Mouse (Mus musculus) forebrain, embryonic 13.5 days (tissue): ENCODE measurements at regions not wholly inside any gene's neighbourhood (a gene's known extent, or its start where the extent isn't known, plus 50 kb on each side); places are given as distances from the start of the nearest gene placed in this dataset.
A peak's percentile ranks its signal among the peaks of the same experiment; 100 is the strongest.
"Not testable (repeated sequence)": the region's sequence is repeated elsewhere in the genome, so short reads cannot be mapped to it uniquely, and the experiment has no call there.

ENCODE experiments used
- ATAC-seq: fragments of 200-750 bp; cut with Nextera tagmentation; 2 replicates; pipeline ENCODE4 v1.8.0; 2017
- H3K27ac ChIP-seq: fragments of 300-500 bp; sonication (generic); 2 replicates; pipeline ENCODE4 v1.5.1; 2015; ENCODE audit warnings: inconsistent platforms, mild to moderate bottlenecking, moderate library complexity
- H3K27me3 ChIP-seq: fragments of 300-500 bp; sonication (generic); 2 replicates; pipeline ENCODE4 v1.6.1; 2015; ENCODE audit warnings: mild to moderate bottlenecking, inconsistent platforms
- H3K36me3 ChIP-seq: fragments of 300-500 bp; sonication (generic); 2 replicates; pipeline ENCODE4 v1.6.1; 2015; ENCODE audit warnings: mild to moderate bottlenecking, inconsistent platforms; ENCODE audit not compliant: poor library complexity, severe bottlenecking
- H3K4me1 ChIP-seq: fragments of 300-500 bp; sonication (generic); 2 replicates; pipeline ENCODE4 v1.6.1; 2015; ENCODE audit warnings: inconsistent platforms
- H3K4me2 ChIP-seq: fragments of 300-500 bp; sonication (generic); 2 replicates; pipeline ENCODE4 v1.6.1; 2015; ENCODE audit warnings: inconsistent platforms, mild to moderate bottlenecking, moderate library complexity
- H3K4me3 ChIP-seq: fragments of 300-500 bp; sonication (generic); 2 replicates; pipeline ENCODE4 v1.5.1; 2015; ENCODE audit warnings: mild to moderate bottlenecking, inconsistent platforms
- H3K9ac ChIP-seq: fragments of 300-500 bp; sonication (generic); 2 replicates; pipeline ENCODE4 v1.6.1; 2015; ENCODE audit warnings: mild to moderate bottlenecking, inconsistent platforms
- H3K9me3 ChIP-seq: fragments of 300-500 bp; sonication (generic); replicated peaks from 2 replicates; pipeline ENCODE4 v1.6.1; 2016; ENCODE audit warnings: inconsistent platforms
- WGBS: fragments of 180-500 bp; shearing (Covaris S2); methylation state at CpG from one replicate; pipeline ENCODE4 v1.1.7; 2015; 5-methylcytosine and 5-hydroxymethylcytosine counted together

- ATAC-seq, result no peak
These were observed 234.8 kb upstream of the Adarb2 start for GRCm38 (mm10) chr13:7967886-7968285.

GRCm38 (mm10) chr13:7994198-7994597 lies 208.5 kb upstream of the Adarb2 start:
- H3K9me3 ChIP-seq, result no peaks in the 10 kb centered on the region
- no peak overlapping the region for H3K4me2 ChIP-seq
- H3K9ac ChIP-seq, result no peak overlapping the region
- 70% methylated on average over 5 of the region's 5 CpGs for WGBS
- H3K27ac ChIP-seq, result no peak overlapping the region
- H3K27me3 ChIP-seq, result no peaks in the 10 kb centered on the region
- H3K4me3 ChIP-seq, result no peak overlapping the region
- 0 out of 2 replicates have a peak, but pooled peaks have one; percentile 57 for ATAC-seq
- H3K36me3 ChIP-seq, result no peaks in the 10 kb centered on the region
- H3K4me1 ChIP-seq, result no peaks in the 10 kb centered on the region

More at GRCm38 (mm10) chr13:7967886-7968285, 234.8 kb upstream of the Adarb2 start:
- Histone ChIP-seq H3K9me3 (no peaks in the 10 kb centered on the region), H3K27ac (no peak overlapping the region), H3K4me1 (no peaks in the 10 kb centered on the region), H3K27me3 (no peaks in the 10 kb centered on the region), H3K4me2 (no peak overlapping the region), H3K36me3 (no peaks in the 10 kb centered on the region), H3K9ac (no peak overlapping the region), H3K4me3 (no peak overlapping the region)
- 87% methylated on average over 1 of the region's 1 CpGs for whole genome bisulfite sequencing

- not testable (repeated sequence) for H3K27me3 ChIP-seq, H3K36me3 ChIP-seq, H3K27ac ChIP-seq, H3K9me3 ChIP-seq, H3K4me2 ChIP-seq, H3K4me1 ChIP-seq, H3K4me3 ChIP-seq, ATAC-seq, H3K9ac ChIP-seq
- WGBS, result 65% methylated on average over 4 of the region's 4 CpGs
These were observed 172.6 kb upstream of the Adarb2 start for GRCm38 (mm10) chr13:8030096-8030495.

- no peak overlapping the region for H3K4me3 ChIP-seq
- H3K4me1 ChIP-seq, result no peaks in the 10 kb centered on the region
- H3K36me3 ChIP-seq, result no peaks in the 10 kb centered on the region
- 70% methylated on average over 3 of the region's 3 CpGs for WGBS
- no peaks in the 10 kb centered on the region for H3K27me3 ChIP-seq
- H3K9me3 ChIP-seq, result no peaks in the 10 kb centered on the region
- no peak overlapping the region for H3K9ac ChIP-seq
- H3K27ac ChIP-seq, result no peak overlapping the region
- no peak for ATAC-seq
- no peak overlapping the region for H3K4me2 ChIP-seq
These were observed 151.7 kb upstream of the Adarb2 start for GRCm38 (mm10) chr13:8050930-8051495.

- no peaks in the 10 kb centered on the region for H3K4me1 ChIP-seq
- no peaks in the 10 kb centered on the region for H3K9me3 ChIP-seq
- no peaks in the 10 kb centered on the region for H3K36me3 ChIP-seq
- no peak overlapping the region for H3K4me2 ChIP-seq
- no peak overlapping the region for H3K9ac ChIP-seq
- no peaks in the 10 kb centered on the region for H3K27me3 ChIP-seq
- no peak overlapping the region for H3K4me3 ChIP-seq
- no peak overlapping the region for H3K27ac ChIP-seq
- ATAC-seq, result no peak
- 63% methylated on average over 4 of the region's 4 CpGs for WGBS
These were observed 146.4 kb upstream of the Adarb2 start for GRCm38 (mm10) chr13:8056122-8056818.

GRCm38 (mm10) chr13:8087154-8087553 lies 115.5 kb upstream of the Adarb2 start:
- H3K36me3 ChIP-seq, result no peaks in the 10 kb centered on the region
- no peak overlapping the region for H3K27ac ChIP-seq
- ATAC-seq, result no peak
- no peaks in the 10 kb centered on the region for H3K27me3 ChIP-seq
- no peaks in the 10 kb centered on the region for H3K4me1 ChIP-seq
- 81% methylated on average over 2 of the region's 2 CpGs for WGBS
- H3K9ac ChIP-seq, result no peak overlapping the region
- no peaks in the 10 kb centered on the region for H3K9me3 ChIP-seq
- H3K4me3 ChIP-seq, result no peak overlapping the region
- no peak overlapping the region for H3K4me2 ChIP-seq

- Histone ChIP-seq H3K4me2 (no peak overlapping the region), H3K36me3 (no peaks in the 10 kb centered on the region), H3K9me3 (no peaks in the 10 kb centered on the region), H3K9ac (no peak overlapping the region), H3K27ac (no peak overlapping the region), H3K27me3 (no peaks in the 10 kb centered on the region), H3K4me1 (no peaks in the 10 kb centered on the region), H3K4me3 (no peak overlapping the region)
- ATAC-seq, result no peak
- 84% methylated on average over 4 of the region's 4 CpGs for WGBS
These were observed 113.1 kb upstream of the Adarb2 start for GRCm38 (mm10) chr13:8089519-8089918.

GRCm38 (mm10) chr13:8108701-8109100 lies 94.0 kb upstream of the Adarb2 start:
- H3K36me3 ChIP-seq, result no peaks in the 10 kb centered on the region
- 35% methylated on average over 5 of the region's 5 CpGs for WGBS
- H3K9ac ChIP-seq, result no peak overlapping the region
- no peak overlapping the region for H3K4me2 ChIP-seq
- H3K4me1 ChIP-seq, result no peaks in the 10 kb centered on the region
- no peak overlapping the region for H3K27ac ChIP-seq
- no peak overlapping the region for H3K4me3 ChIP-seq
- H3K27me3 ChIP-seq, result no peaks in the 10 kb centered on the region
- no peak for ATAC-seq
- no peaks in the 10 kb centered on the region for H3K9me3 ChIP-seq

- Histone ChIP-seq H3K4me3 (no peak overlapping the region), H3K27ac (no peak overlapping the region), H3K9ac (no peak overlapping the region), H3K27me3 (no peaks in the 10 kb centered on the region), H3K4me1 (no peaks in the 10 kb centered on the region), H3K36me3 (no peaks in the 10 kb centered on the region), H3K9me3 (no peaks in the 10 kb centered on the region), H3K4me2 (no peak overlapping the region)
- no peak for ATAC-seq
- WGBS, result 46% methylated on average over 1 of the region's 1 CpGs
These were observed 89.7 kb upstream of the Adarb2 start for GRCm38 (mm10) chr13:8112953-8113352.

- no peak for ATAC-seq
- WGBS, result 71% methylated on average over 5 of the region's 5 CpGs
- H3K9ac ChIP-seq, result no peak overlapping the region
- H3K4me2 ChIP-seq, result no peak overlapping the region
- H3K36me3 ChIP-seq, result no peaks in the 10 kb centered on the region
- H3K27ac ChIP-seq, result no peak overlapping the region
- H3K27me3 ChIP-seq, result no peaks in the 10 kb centered on the region
- no peak overlapping the region for H3K4me3 ChIP-seq
- no peaks in the 10 kb centered on the region for H3K9me3 ChIP-seq
- no peaks in the 10 kb centered on the region; the same call in 1 of the 2 replicates for H3K4me1 ChIP-seq
These were observed 83.7 kb upstream of the Adarb2 start for GRCm38 (mm10) chr13:8119013-8119412.

- no peak overlapping the region for H3K4me2 ChIP-seq
- no peak overlapping the region for H3K4me3 ChIP-seq
- no peak for ATAC-seq
- WGBS, result 75% methylated on average over 2 of the region's 2 CpGs
- no peak overlapping the region for H3K9ac ChIP-seq
- H3K4me1 ChIP-seq, result no peaks in the 10 kb centered on the region; the same call in 1 of the 2 replicates
- H3K27me3 ChIP-seq, result no peaks in the 10 kb centered on the region
- H3K27ac ChIP-seq, result no peak overlapping the region
- no peaks in the 10 kb centered on the region for H3K36me3 ChIP-seq
- H3K9me3 ChIP-seq, result no peaks in the 10 kb centered on the region
These were observed 82.7 kb upstream of the Adarb2 start for GRCm38 (mm10) chr13:8119986-8120385.

- Histone ChIP-seq H3K4me1 (no peaks in the 10 kb centered on the region), H3K4me3 (no peak overlapping the region), H3K4me2 (no peak overlapping the region), H3K27me3 (no peaks in the 10 kb centered on the region), H3K9ac (no peak overlapping the region), H3K9me3 (no peaks in the 10 kb centered on the region), H3K36me3 (no peaks in the 10 kb centered on the region), H3K27ac (no peak overlapping the region)
- WGBS, result 92% methylated on average over 2 of the region's 2 CpGs
- no peak for ATAC-seq
These were observed 67.9 kb upstream of the Adarb2 start for GRCm38 (mm10) chr13:8134764-8135163.

- H3K4me3 ChIP-seq, result no peak overlapping the region
- 74% methylated on average over 1 of the region's 1 CpGs for WGBS
- H3K4me1 ChIP-seq, result no peaks in the 10 kb centered on the region
- no peaks in the 10 kb centered on the region for H3K9me3 ChIP-seq
- H3K27me3 ChIP-seq, result no peaks in the 10 kb centered on the region
- no peak for ATAC-seq
- no peaks in the 10 kb centered on the region for H3K36me3 ChIP-seq
- no peak overlapping the region for H3K27ac ChIP-seq
- no peak overlapping the region for H3K4me2 ChIP-seq
- H3K9ac ChIP-seq, result no peak overlapping the region
These were observed 63.3 kb upstream of the Adarb2 start for GRCm38 (mm10) chr13:8139396-8139795.
